Mouse (Mus musculus) cortical plate, adult 2 months (tissue): Measurements from ENCODE around the gene Astn2. TPM values are rescaled to one million over a fixed set of nuclear protein-coding genes. Genes with fewer than 3 reads are reported as not detected.

ENCODE experiments used
- H3K27ac ChIP-seq: fragments of 200-500 bp; 2 replicates; pipeline ENCODE4 v1.5.1; 2012; ENCODE audit warnings: low read length, control low read depth, inconsistent platforms; ENCODE audit not compliant: insufficient read depth
- H3K4me1 ChIP-seq: fragments of 200-500 bp; 2 replicates; pipeline ENCODE4 v1.6.1; 2011; ENCODE audit warnings: low read length; ENCODE audit not compliant: control insufficient read depth, insufficient read depth
- H3K4me3 ChIP-seq: fragments of 200-500 bp; 2 replicates; pipeline ENCODE4 v1.5.1; 2011; ENCODE audit warnings: mild to moderate bottlenecking, low read length, control low read depth; ENCODE audit not compliant: insufficient read depth
- CTCF ChIP-seq: fragments of 200-500 bp; IDR thresholded peaks from 2 replicates; pipeline ENCODE4 v1.5.1; 2011; ENCODE audit warnings: mild to moderate bottlenecking, control low read depth, low read length; ENCODE audit not compliant: insufficient read depth; ENCODE audit errors: extremely low read depth
- POLR2A ChIP-seq: fragments of 200-500 bp; IDR thresholded peaks from 2 replicates; pipeline ENCODE4 v1.6.1; 2011; ENCODE audit warnings: mild to moderate bottlenecking, low read length, control low read depth; ENCODE audit not compliant: insufficient read depth; ENCODE audit errors: extremely low read depth
- polyA plus RNA-seq: library from polyadenylated mRNA; depleted of rRNA; stranded (reverse); fragments of >200 nt; gene quantifications from 2 replicates; pipeline ENCODE4 v1.2.3, GENCODE M21; 2012

The Astn2 gene
- polyA plus RNA-seq, 1 experiment: 20.9 TPM

DNA sequence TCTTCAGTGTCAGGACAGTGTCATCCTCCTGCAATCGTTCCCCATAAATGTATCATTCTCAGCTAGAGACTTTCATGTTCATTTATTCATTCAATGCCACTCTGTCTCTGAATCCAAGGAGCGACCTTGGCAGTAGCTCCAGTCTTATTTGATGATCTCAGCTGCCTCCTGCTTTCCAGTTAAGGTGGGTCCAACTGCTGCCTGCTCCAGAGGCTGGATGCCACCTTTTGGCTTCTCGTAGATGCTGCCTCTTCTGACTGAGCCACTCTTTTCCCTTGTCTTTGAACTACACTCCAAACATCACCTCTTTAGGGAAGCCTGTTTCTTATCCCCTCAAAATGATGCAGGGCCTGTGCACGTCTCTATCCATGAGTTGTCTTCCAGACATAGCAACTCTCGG, 1002.1 kb downstream of the Astn2 start:
- H3K4me1 ChIP-seq: no peaks in the 10 kb centered on the region
- no peak for TF ChIP-seq CTCF
- TF ChIP-seq POLR2A: no peak
- H3K27ac ChIP-seq: no peak overlapping the region
- H3K4me3 ChIP-seq: no peak overlapping the region

DNA sequence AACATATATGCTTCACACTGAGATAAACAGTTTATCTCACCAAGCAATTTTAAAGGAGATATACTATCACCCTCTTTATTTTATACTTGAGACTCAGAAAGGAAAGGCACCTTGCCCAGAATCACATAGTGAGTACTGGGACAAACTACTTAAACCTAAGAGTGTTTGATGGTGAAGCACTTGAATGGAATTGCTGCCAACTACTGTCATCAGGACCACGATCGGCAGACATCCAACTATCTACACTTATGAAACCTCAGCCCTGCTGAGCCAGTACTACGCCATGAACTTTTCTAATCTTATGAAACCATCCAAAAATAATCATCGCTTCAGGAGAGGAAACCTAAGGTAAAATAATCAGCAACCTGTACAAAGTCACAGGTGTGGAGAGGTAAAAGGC, 1005.0 kb downstream of the Astn2 start:
- Histone ChIP-seq H3K4me1 (no peaks in the 10 kb centered on the region), H3K4me3 (no peak overlapping the region), H3K27ac (no peak overlapping the region)
- TF ChIP-seq CTCF (no peak), POLR2A (no peak)

DNA sequence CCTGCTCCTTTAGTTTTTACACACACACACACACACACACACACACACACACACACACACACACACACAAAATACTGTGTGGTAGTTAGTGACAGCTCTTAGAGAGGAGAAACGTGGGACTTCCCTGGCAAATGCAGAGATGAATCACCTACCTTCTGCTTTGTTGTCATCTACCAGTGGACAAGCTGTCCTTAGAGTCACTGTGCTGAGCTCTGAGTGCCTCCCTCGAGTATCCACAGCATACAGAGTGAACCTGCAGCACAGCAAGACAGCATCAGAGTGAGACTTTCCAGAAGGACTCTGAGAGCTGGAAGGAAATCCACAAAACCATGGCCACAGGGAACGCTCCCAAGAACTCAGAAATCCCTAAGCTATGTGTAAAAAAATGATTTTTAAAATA, 1007.6 kb downstream of the Astn2 start:
- Histone ChIP-seq H3K4me1 (no peaks in the 10 kb centered on the region), H3K27ac (no peak overlapping the region), H3K4me3 (no peak overlapping the region)
- TF ChIP-seq CTCF (no peak), POLR2A (no peak)

DNA sequence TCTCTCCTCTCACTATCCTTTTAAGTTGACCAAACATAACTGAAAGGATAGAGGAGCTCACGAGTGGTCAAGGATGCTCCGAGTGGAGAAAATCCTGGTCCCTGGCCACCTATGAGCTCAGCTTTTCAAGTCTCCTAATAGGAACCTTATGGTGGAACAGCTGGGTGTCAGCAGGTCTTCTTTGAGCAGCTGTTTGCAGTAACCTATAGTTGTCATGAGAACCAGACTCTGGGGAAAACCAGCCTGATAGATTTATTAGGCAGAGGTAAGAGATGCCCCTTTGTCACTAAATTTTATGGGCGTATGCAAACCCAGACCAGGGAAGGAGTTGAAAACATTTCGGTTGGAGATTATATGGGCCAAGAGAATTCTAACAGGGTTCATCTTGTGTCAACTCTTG, 1013.4 kb downstream of the Astn2 start:
- Histone ChIP-seq H3K4me3 (no peak overlapping the region), H3K27ac (no peak overlapping the region), H3K4me1 (no peaks in the 10 kb centered on the region)
- TF ChIP-seq POLR2A: no peak
- no peak for TF ChIP-seq CTCF

DNA sequence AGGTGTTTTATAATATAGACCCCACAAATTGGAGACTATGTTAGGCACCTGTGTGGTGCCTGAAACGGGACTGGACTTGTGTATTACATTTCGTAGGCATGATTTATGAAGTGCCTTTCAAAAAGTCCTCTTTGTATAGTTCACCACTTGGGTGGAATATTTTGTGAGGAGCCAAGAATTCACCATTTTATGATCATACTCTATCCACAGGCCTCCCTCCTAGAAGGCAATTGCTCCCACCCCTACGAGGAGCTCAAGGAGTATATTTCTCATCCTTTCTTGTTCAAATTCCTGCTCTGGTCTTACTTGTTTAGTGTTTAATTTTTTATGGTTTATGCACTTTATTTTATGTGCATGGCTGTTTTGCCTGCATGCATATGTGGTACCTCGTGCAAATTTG, 1021.3 kb downstream of the Astn2 start:
- no peak overlapping the region for H3K4me3 ChIP-seq
- no peak overlapping the region for H3K27ac ChIP-seq
- TF ChIP-seq CTCF (no peak), POLR2A (no peak)
- H3K4me1 ChIP-seq: no peaks in the 10 kb centered on the region

DNA sequence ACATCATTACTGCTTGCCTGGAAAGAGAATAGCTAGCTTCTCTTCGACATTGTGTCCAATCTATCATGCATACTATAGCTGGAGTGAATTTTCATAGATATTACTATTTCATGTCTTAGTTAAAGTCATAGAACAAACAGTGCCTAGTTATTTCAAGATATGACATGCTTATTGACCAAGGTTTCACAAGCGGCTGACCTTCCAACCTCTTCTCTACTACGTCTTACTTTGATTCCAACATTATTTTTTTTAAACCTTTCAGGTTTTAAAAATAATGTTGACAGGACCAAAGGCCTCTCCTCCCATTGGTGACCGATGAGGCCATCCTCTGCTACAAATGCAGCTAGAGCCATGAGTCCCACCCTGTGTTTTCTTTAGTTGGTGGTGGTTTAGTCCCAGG, 1025.0 kb downstream of the Astn2 start:
- TF ChIP-seq CTCF (no peak), POLR2A (no peak)
- H3K4me3 ChIP-seq: no peak overlapping the region
- H3K4me1 ChIP-seq: no peaks in the 10 kb centered on the region
- no peak overlapping the region for H3K27ac ChIP-seq

DNA sequence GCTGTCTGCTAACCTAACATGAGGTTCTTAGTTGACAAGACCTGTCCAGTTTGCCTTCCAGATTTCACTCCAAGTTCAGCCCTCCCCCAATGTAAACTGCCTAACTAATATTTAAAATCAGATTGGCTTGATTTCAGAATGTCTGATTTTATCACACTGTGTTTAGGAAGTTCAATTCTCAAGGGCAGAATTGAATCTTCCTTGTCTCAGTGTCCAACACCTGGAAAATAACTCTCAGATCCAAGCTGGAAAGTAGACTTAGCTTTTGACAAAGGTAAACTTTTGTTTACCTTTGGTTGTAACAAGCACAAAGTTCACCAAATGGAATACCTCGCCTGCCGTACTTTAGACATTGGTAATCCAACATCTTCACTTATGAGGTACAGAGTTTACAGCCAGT, 1027.8 kb downstream of the Astn2 start:
- TF ChIP-seq POLR2A (no peak), CTCF (no peak)
- H3K4me1 ChIP-seq: no peaks in the 10 kb centered on the region

DNA sequence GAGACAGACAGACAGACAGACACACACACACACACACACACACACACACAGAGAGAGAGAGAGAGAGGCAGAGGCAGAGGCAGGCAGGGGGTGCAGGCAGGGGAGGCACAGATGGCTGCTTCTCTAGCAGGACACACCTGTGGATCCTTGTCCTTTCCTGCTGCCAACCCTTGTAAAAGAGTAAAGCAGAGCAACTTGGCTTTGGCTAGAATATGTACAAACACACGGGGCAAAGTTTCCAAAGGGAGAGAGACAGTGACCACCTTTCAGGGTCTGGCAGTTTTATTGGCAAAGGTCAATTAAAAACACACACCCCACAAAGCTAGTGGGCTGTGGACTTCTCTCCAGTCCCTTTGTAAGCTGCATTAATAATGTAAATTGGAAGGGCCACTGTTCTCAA, 1030.6 kb downstream of the Astn2 start:
- Histone ChIP-seq H3K27ac (no peak overlapping the region), H3K4me3 (no peak overlapping the region), H3K4me1 (no peaks in the 10 kb centered on the region)
- TF ChIP-seq CTCF (no peak), POLR2A (no peak)

More for the DNA sequence above, 1027.8 kb downstream of the Astn2 start:
- Histone ChIP-seq H3K4me3 (no peak overlapping the region), H3K27ac (no peak overlapping the region)

DNA sequence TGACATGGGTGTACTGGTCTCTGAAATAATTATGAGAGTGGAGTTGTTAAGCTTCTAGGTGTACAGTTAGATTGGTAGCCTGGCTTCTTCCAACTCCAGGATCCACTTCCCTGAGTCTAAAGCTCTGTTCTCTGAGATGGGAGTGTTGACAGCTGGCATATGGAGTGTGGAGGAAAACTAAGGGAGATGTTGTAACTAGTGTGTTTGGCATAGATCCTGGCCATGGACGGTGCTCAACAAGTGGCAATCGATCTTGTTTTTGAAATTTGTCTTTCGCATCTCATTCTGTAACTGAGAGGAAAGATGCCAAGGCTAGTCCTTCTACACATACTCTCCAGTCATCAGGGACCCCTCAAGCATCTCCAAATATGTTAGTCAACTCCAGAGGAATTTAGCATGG, 1031.7 kb downstream of the Astn2 start:
- Histone ChIP-seq H3K4me3 (no peak overlapping the region), H3K4me1 (no peaks in the 10 kb centered on the region), H3K27ac (no peak overlapping the region)
- TF ChIP-seq CTCF: no peak
- no peak for TF ChIP-seq POLR2A

DNA sequence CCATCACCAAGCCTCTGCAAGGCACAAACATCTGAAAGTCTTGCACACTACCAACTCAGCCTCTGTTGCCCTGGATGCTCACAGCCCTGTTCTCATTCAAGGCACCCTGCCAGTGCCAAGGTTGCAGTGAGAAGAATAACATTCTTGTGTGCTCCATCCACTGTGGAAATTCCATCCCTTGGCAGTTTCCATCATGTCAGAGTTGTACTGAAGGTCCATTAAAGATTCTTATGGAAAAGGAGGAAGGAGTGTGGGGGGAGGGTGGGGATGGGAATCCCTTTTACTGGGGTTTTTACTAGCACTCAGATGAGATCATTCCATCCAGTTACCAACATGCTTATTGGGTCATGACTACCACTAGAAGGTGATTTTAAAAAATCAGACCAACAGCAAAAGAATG, 1037.3 kb downstream of the Astn2 start:
- TF ChIP-seq POLR2A (no peak), CTCF (no peak)
- Histone ChIP-seq H3K4me1 (no peaks in the 10 kb centered on the region), H3K4me3 (no peak overlapping the region), H3K27ac (no peak overlapping the region)

DNA sequence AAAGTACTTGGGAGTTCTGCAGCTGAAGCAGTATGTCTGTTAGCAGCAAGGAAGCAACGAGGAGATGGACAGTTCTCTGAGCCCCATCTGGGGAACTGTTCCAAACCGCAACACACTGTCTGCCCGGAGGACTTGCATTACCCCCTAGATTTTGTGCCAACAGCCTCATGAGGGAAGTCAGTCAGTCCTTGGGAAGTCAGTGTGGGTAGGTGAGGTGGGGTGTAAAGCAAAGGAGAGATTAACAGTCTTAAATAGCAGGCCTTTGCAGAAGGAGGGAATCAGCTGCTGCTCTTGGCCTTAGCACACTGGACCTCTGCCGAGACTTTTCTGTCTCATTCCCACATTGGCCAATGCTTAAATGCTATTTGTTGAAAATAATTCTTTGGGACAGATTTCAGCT, 1049.8 kb downstream of the Astn2 start:
- H3K27ac ChIP-seq: no peak overlapping the region
- TF ChIP-seq POLR2A (no peak), CTCF (no peak)
- H3K4me3 ChIP-seq: no peak overlapping the region
- no peaks in the 10 kb centered on the region for H3K4me1 ChIP-seq
